Mouse (Mus musculus): ENCODE results near the gene Ifitm2.

DNA sequence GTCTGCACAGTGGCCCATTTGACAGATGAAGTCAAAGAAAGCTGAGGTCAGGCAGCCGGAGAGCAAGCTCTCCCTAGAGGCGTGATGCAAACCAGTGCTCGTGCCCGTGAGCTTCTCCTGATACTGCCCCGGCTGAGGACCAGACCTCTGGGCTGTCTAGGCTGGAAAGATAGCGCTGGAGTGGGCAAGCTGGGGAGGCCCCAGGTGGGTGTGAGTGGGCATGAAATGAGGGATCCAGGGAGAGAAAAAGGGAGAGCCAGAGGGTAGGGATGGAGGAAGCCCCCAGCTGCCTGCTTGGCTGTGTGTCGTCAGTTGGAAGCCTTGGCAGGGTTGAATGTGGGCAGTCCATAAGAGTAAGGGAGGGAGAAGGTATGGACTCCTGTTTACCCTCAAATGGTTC lies 11.6 kb downstream of the Ifitm2 start:
- TF ChIP-seq CTCF (IDR thresholded peaks at IDR 0.05; ENCODE audit: borderline replicate concordance, control insufficient read depth, extremely low read depth, insufficient read depth, low read length, poor library complexity) (no peak), POLR2A (IDR thresholded peaks at IDR 0.05; ENCODE audit: control insufficient read depth, extremely low read depth, insufficient read depth, low read length, poor library complexity) (no peak)

Measured in thymus, adult 2 months (tissue).